Mouse (Mus musculus) left cerebral cortex, postnatal 4 days (tissue): ENCODE results near the gene Cbx7. TPM values are rescaled to one million over a fixed set of nuclear protein-coding genes. Genes with fewer than 3 reads are reported as not detected.

Experiments
- DNase-seq: peaks from one replicate; pipeline ENCODE4 v3.0.0-alpha.2; 2022
- intact Hi-C: fragments of 180-260 bp; cut with DNase I; formaldehyde crosslinking; loops from one replicate; pipeline ENCODE4 v1.15.1; 2025
- total RNA-seq, 2 experiments: library from RNA; stranded (reverse); gene quantifications; 2 replicates each; pipeline ENCODE4 v1.2.3; 2021

The Cbx7 gene
- total RNA-seq = 1 to 10 TPM; 5.6 to 6.8 TPM

GRCm38 (mm10) chr15:79970940-79971339 lies at the start of gene Cbx7:
TSS of gene Cbx7 (minus strand) at chr15:79971119.
- DNase-seq = no peak
- intact Hi-C loops = no loop called here

- no peak for DNase-seq
- intact Hi-C loops = no loop called here
Measured at GRCm38 (mm10) chr15:80020516-80020915, 49.6 kb upstream of the Cbx7 start.

GRCm38 (mm10) chr15:80019625-80020024 lies 48.7 kb upstream of the Cbx7 start:
- DNase-seq = no peak
- intact Hi-C loops = no loop called here

- intact Hi-C loops = no loop called here
- DNase-seq = no peak
Measured at GRCm38 (mm10) chr15:80019220-80019619, 48.3 kb upstream of the Cbx7 start.

GRCm38 (mm10) chr15:80016563-80017301 lies 45.8 kb upstream of the Cbx7 start:
- no peak for DNase-seq
- intact Hi-C loops = no loop called here

GRCm38 (mm10) chr15:80015211-80015952 lies 44.5 kb upstream of the Cbx7 start:
- DNase-seq = no peak

GRCm38 (mm10) chr15:80014321-80015210 lies 43.6 kb upstream of the Cbx7 start, which contains the start of gene Pdgfb:
TSS of gene Pdgfb (minus strand) at chr15:80014977.
- DNase-seq = no peak
- intact Hi-C loops = no loop called here

More at GRCm38 (mm10) chr15:80015211-80015952, 44.5 kb upstream of the Cbx7 start:
- intact Hi-C loops = no loop called here

GRCm38 (mm10) chr15:80014031-80014320 lies 43.1 kb upstream of the Cbx7 start:
- intact Hi-C loops = no loop called here

GRCm38 (mm10) chr15:80013256-80014030 lies 42.5 kb upstream of the Cbx7 start:
- no peak for DNase-seq
- intact Hi-C loops = no loop called here

More at GRCm38 (mm10) chr15:80014031-80014320, 43.1 kb upstream of the Cbx7 start:
- no peak for DNase-seq

GRCm38 (mm10) chr15:80012527-80013201 lies 41.7 kb upstream of the Cbx7 start:
- intact Hi-C loops = no loop called here
- DNase-seq = peak; percentile 69

GRCm38 (mm10) chr15:80011778-80012526 lies 41.0 kb upstream of the Cbx7 start:
- intact Hi-C loops = no loop called here
- DNase-seq = peak; percentile 73

GRCm38 (mm10) chr15:80011194-80011593 lies 40.3 kb upstream of the Cbx7 start:
- DNase-seq = no peak
- intact Hi-C loops = no loop called here

- intact Hi-C loops = no loop called here
Measured at GRCm38 (mm10) chr15:80010182-80010558, 39.3 kb upstream of the Cbx7 start.

GRCm38 (mm10) chr15:80009421-80010181 lies 38.7 kb upstream of the Cbx7 start:
- intact Hi-C loops = no loop called here
- no peak for DNase-seq

More at GRCm38 (mm10) chr15:80010182-80010558, 39.3 kb upstream of the Cbx7 start:
- DNase-seq = peak; percentile 59

- intact Hi-C loops = no loop called here
- no peak for DNase-seq
Measured at GRCm38 (mm10) chr15:80008461-80008860, 37.5 kb upstream of the Cbx7 start.

- intact Hi-C loops = no loop called here
- DNase-seq = no peak
Measured at GRCm38 (mm10) chr15:80006156-80006555, 35.2 kb upstream of the Cbx7 start.

GRCm38 (mm10) chr15:80005436-80005835 lies 34.5 kb upstream of the Cbx7 start:
- DNase-seq = no peak
- intact Hi-C loops = no loop called here

GRCm38 (mm10) chr15:80004644-80005340 lies 33.9 kb upstream of the Cbx7 start:
- intact Hi-C loops = no loop called here
- DNase-seq = no peak
